Mouse (Mus musculus) C2C12 (cell line): ENCODE measurements around the gene Rab28.

Experiments
- CEBPB ChIP-seq: IDR thresholded peaks from one replicate; pipeline ENCODE4 v1.6.1; 2011; ENCODE audit warnings: low read depth, mild to moderate bottlenecking, control low read depth, moderate library complexity
- CTCF ChIP-seq: IDR thresholded peaks from one replicate; pipeline ENCODE4 v1.5.1; 2011; ENCODE audit not compliant: control insufficient read depth, insufficient read depth, insufficient read length
- MYOD1 ChIP-seq: IDR thresholded peaks from one replicate; pipeline ENCODE4 v1.6.1; 2011; ENCODE audit warnings: low read depth; ENCODE audit not compliant: control insufficient read depth, insufficient read length
- USF1 ChIP-seq: IDR thresholded peaks from one replicate; pipeline ENCODE4 v1.6.1; 2011; ENCODE audit warnings: low read depth, mild to moderate bottlenecking, control low read depth, moderate library complexity

DNA sequence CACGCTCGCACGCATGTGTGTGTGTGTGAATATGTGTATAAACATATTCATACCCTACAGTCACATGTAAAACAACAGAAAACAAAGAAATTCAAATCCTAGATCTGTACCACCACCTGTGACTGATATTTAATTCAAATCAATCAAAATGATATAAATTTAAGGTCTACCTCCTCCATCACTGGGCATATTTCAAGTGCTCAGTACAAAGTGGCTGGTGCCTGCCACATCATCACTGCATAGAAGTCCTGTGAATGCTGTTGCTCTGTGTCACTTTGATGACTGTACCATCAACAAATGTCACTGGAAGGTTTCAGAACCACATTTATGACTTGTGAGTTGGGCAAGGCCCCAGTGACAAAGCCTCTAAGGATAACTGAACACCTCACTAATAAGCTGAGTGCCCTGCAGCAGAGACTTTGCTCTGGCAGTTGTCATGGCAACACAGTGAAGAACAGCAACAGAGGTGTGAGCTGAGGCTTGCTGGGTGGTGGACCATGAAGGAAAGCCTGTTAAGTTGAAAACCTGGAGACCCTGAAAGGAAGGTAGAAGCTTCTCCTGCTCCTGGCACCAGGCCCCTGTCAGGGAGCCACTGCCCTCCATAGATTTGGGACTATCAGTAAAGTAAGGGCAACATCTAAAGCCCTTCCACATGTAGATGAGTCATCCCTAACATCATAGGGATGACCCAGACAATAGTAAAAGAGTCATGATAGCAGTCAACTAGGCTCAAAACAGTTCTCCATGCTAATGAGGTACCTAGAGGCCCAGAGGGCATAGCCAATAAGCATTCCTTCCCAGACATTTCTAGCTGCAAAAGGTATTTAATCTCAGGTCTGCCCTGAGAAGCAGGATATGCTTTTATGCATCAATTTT, 111.5 kb downstream of the Rab28 start:
- no peak for TF ChIP-seq CTCF
- no peak for TF ChIP-seq USF1
- TF ChIP-seq CEBPB: no peak
- no peak for TF ChIP-seq MYOD1
